Mouse (Mus musculus) liver, embryonic 11.5 days (tissue): ENCODE measurements around the gene Kng1. TPM values are rescaled to one million over a fixed set of nuclear protein-coding genes. Genes with fewer than 3 reads are reported as not detected.
"Not testable (repeated sequence)": the region's sequence is repeated elsewhere in the genome, so short reads cannot be mapped to it uniquely, and the experiment has no call there.

ENCODE experiments used
- ATAC-seq: fragments of 200-750 bp; cut with Nextera tagmentation; replicated peaks from 2 replicates; pipeline ENCODE4 v1.8.0; 2017; ENCODE audit warnings: moderate number of reproducible peaks, mild to moderate bottlenecking, moderate TSS enrichment, moderate library complexity; ENCODE audit not compliant: low FRiP score
- DNase-seq: peaks from one replicate; pipeline ENCODE4 v3.0.0-alpha.2; 2017; ENCODE audit warnings: low spot score
- H3K27ac ChIP-seq: fragments of 300-500 bp; sonication (generic); 2 replicates; pipeline ENCODE4 v1.5.1; 2014; ENCODE audit warnings: mild to moderate bottlenecking, low read depth, low read length, control low read depth
- H3K27me3 ChIP-seq: fragments of 300-500 bp; sonication (generic); replicated peaks from 2 replicates; pipeline ENCODE4 v1.6.1; 2014; ENCODE audit warnings: low read length, mixed read lengths; ENCODE audit not compliant: control insufficient read depth, insufficient read depth
- H3K36me3 ChIP-seq: fragments of 300-500 bp; sonication (generic); 2 replicates; pipeline ENCODE4 v1.6.1; 2014; ENCODE audit warnings: mild to moderate bottlenecking, low read length, moderate library complexity, mixed read lengths; ENCODE audit not compliant: control insufficient read depth, insufficient read depth
- H3K4me1 ChIP-seq: fragments of 300-500 bp; sonication (generic); replicated peaks from 2 replicates; pipeline ENCODE4 v1.6.1; 2014; ENCODE audit warnings: low read length, mixed read lengths; ENCODE audit not compliant: control insufficient read depth, insufficient read depth
- H3K4me2 ChIP-seq: fragments of 300-500 bp; sonication (generic); 2 replicates; pipeline ENCODE4 v1.6.1; 2014; ENCODE audit warnings: mild to moderate bottlenecking, control low read depth, moderate library complexity
- H3K4me3 ChIP-seq: fragments of 300-500 bp; sonication (generic); 2 replicates; pipeline ENCODE4 v1.5.1; 2014; ENCODE audit warnings: low read depth, low read length, control low read depth
- H3K9ac ChIP-seq: fragments of 300-500 bp; sonication (generic); 2 replicates; pipeline ENCODE4 v1.6.1; 2014; ENCODE audit warnings: low read depth, low read length, control low read depth
- H3K9me3 ChIP-seq: fragments of 300-500 bp; sonication (generic); 2 replicates; pipeline ENCODE4 v1.6.1; 2016; ENCODE audit warnings: low read length, inconsistent platforms, mixed read lengths; ENCODE audit not compliant: control insufficient read depth
- WGBS: fragments of 180-500 bp; shearing (Covaris S2); extraction: QIAGEN DNeasy Blood & Tissue Kit; methylation state at CpG from one replicate; pipeline ENCODE4 v1.1.7; 2014; 5-methylcytosine and 5-hydroxymethylcytosine counted together
- polyA plus RNA-seq: library from polyadenylated mRNA; unstranded; fragments of >200 nt; fragmentation: Nextera tagmentation; extraction: Ambion mirVana; gene quantifications from 2 replicates; pipeline ENCODE4 v1.2.1, GENCODE M21; 2014

The Kng1 gene
- polyA plus RNA-seq, result 87.0 and 97.8 TPM in 2 replicates

GRCm38 (mm10) chr16:23057668-23058447, at the start of gene Kng1:
Gene Kng1 (plus strand): TSS chr16:23057865.
- H3K4me1 ChIP-seq, H3K36me3 ChIP-seq, DNase-seq, H3K27ac ChIP-seq, H3K27me3 ChIP-seq, H3K9ac ChIP-seq, H3K4me2 ChIP-seq, H3K9me3 ChIP-seq: not testable (repeated sequence)
- H3K4me3 ChIP-seq, result peak within 1 kb of the TSS; percentile 23
- ATAC-seq, result peak; percentile 64; the same call in 1 of the 2 replicates
- WGBS, result 75% methylated on average over 1 of the region's 1 CpGs

DNA sequence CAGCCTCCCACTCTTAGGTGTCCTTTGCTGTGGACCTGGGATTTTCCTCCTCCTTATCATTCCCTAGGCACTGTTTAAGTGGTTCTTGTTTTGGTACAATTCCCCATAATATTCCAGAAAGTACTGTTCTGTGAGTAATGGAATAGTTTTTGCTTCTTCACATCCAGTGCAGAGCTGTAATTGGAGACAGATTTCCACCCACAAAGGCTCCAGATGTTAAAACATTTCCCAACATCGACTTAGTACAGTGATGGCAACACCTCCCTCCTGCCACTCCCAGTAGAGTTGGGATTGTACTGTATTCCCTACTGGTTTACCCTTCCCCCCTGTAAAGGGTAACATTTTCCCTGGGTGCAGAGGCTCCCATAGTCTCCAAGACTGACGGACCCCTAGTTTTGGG, 43.9 kb upstream of the Kng1 start:
- not testable (repeated sequence) for H3K4me2 ChIP-seq, DNase-seq, ATAC-seq, H3K36me3 ChIP-seq, H3K4me1 ChIP-seq, H3K9ac ChIP-seq, H3K27ac ChIP-seq, H3K9me3 ChIP-seq, H3K4me3 ChIP-seq, H3K27me3 ChIP-seq
- WGBS, result 72% methylated on average over 2 of the region's 2 CpGs

GRCm38 (mm10) chr16:23014645-23015044, 43.0 kb upstream of the Kng1 start:
- H3K36me3 ChIP-seq, ATAC-seq, H3K27ac ChIP-seq, DNase-seq, H3K4me2 ChIP-seq, H3K27me3 ChIP-seq, H3K9ac ChIP-seq, H3K9me3 ChIP-seq, H3K4me3 ChIP-seq, H3K4me1 ChIP-seq: not testable (repeated sequence)
- WGBS, result 89% methylated on average over 8 of the region's 8 CpGs

GRCm38 (mm10) chr16:23020571-23020970, 37.1 kb upstream of the Kng1 start:
- ATAC-seq, H3K4me3 ChIP-seq, DNase-seq, H3K4me1 ChIP-seq, H3K9me3 ChIP-seq, H3K36me3 ChIP-seq, H3K27me3 ChIP-seq, H3K27ac ChIP-seq, H3K4me2 ChIP-seq, H3K9ac ChIP-seq: not testable (repeated sequence)
- WGBS, result 76% methylated on average over 1 of the region's 1 CpGs

- no peaks in the 10 kb centered on the region for H3K36me3 ChIP-seq
- H3K4me3 ChIP-seq, result no peak overlapping the region
- H3K4me1 ChIP-seq, result no peaks in the 10 kb centered on the region
- H3K27ac ChIP-seq, result no peak overlapping the region
- DNase-seq (no peak), ATAC-seq (no peak)
- no peaks in the 10 kb centered on the region for H3K27me3 ChIP-seq
- no peaks in the 10 kb centered on the region for H3K9me3 ChIP-seq
- H3K9ac ChIP-seq, result no peak overlapping the region
- 60% methylated on average over 6 of the region's 6 CpGs for WGBS
- H3K4me2 ChIP-seq, result no peak overlapping the region
Measured at GRCm38 (mm10) chr16:23025111-23025510, 32.6 kb upstream of the Kng1 start.

GRCm38 (mm10) chr16:23026582-23026981, 31.1 kb upstream of the Kng1 start:
- Histone ChIP-seq H3K9ac (no peak overlapping the region), H3K27me3 (no peaks in the 10 kb centered on the region), H3K9me3 (no peaks in the 10 kb centered on the region), H3K4me1 (no peaks in the 10 kb centered on the region), H3K27ac (no peak overlapping the region), H3K4me3 (no peak overlapping the region), H3K4me2 (no peak overlapping the region), H3K36me3 (no peaks in the 10 kb centered on the region)
- DNase-seq, result no peak
- ATAC-seq, result no peak

DNA sequence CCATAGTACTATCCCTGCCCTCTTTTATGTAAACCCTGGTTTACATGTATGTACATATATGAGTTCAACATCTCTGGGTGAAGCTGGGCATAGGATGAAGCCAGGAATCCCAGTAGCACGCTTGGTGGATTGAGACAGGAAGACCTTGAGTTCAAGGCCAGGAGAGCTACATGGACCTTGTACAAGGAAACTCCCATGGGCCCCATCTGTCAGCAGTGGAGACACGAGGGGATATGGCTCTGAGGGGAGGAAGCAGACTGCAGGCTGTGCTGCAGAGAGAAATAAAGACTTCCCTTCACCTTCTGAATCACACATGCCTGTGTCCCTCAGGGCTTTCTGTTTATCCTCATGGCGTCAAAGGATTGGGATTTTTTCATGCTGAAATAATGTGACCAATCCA, 30.3 kb upstream of the Kng1 start:
- H3K4me3 ChIP-seq, ATAC-seq, H3K4me2 ChIP-seq: not testable (repeated sequence)

GRCm38 (mm10) chr16:23028966-23029600, 28.6 kb upstream of the Kng1 start, which contains the start of gene Kng2:
Gene Kng2 (minus strand): TSS chr16:23029482.
- H3K27me3 ChIP-seq, ATAC-seq, H3K36me3 ChIP-seq, H3K4me3 ChIP-seq, H3K4me1 ChIP-seq, DNase-seq, H3K9ac ChIP-seq, H3K9me3 ChIP-seq, H3K4me2 ChIP-seq, H3K27ac ChIP-seq: not testable (repeated sequence)
- WGBS, result 91% methylated on average over 3 of the region's 3 CpGs

More for the DNA sequence above, 30.3 kb upstream of the Kng1 start:
- H3K9me3 ChIP-seq, DNase-seq, H3K27ac ChIP-seq, H3K36me3 ChIP-seq, H3K4me1 ChIP-seq, H3K9ac ChIP-seq, H3K27me3 ChIP-seq: not testable (repeated sequence)
- WGBS, result 49% methylated on average over 3 of the region's 3 CpGs
